Mouse (Mus musculus) neural tube, embryonic 13.5 days (tissue): ENCODE data around the gene Wbp1l. TPM values are rescaled to one million over a fixed set of nuclear protein-coding genes. Genes with fewer than 3 reads are reported as not detected.

Source experiments
- ATAC-seq: fragments of 200-750 bp; cut with Nextera tagmentation; 2 replicates; pipeline ENCODE4 v1.8.0; 2017; ENCODE audit warnings: low read depth, mild to moderate bottlenecking, moderate TSS enrichment, moderate library complexity
- H3K27ac ChIP-seq: fragments of 300-500 bp; sonication (generic); replicated peaks from 2 replicates; pipeline ENCODE4 v1.5.1; 2015; ENCODE audit warnings: moderate library complexity, mild to moderate bottlenecking, inconsistent platforms
- H3K27me3 ChIP-seq: fragments of 300-500 bp; sonication (generic); 2 replicates; pipeline ENCODE4 v1.6.1; 2015; ENCODE audit warnings: mild to moderate bottlenecking, inconsistent platforms
- H3K36me3 ChIP-seq: fragments of 300-500 bp; sonication (generic); 2 replicates; pipeline ENCODE4 v1.6.1; 2015; ENCODE audit warnings: mild to moderate bottlenecking, inconsistent platforms
- H3K4me1 ChIP-seq: fragments of 300-500 bp; sonication (generic); replicated peaks from 2 replicates; pipeline ENCODE4 v1.6.1; 2015; ENCODE audit warnings: inconsistent platforms
- H3K4me2 ChIP-seq: fragments of 300-500 bp; sonication (generic); 2 replicates; pipeline ENCODE4 v1.6.1; 2015; ENCODE audit warnings: inconsistent platforms, mild to moderate bottlenecking, moderate library complexity
- H3K4me3 ChIP-seq: fragments of 300-500 bp; sonication (generic); 2 replicates; pipeline ENCODE4 v1.5.1; 2015; ENCODE audit warnings: mild to moderate bottlenecking, inconsistent platforms
- H3K9ac ChIP-seq: fragments of 300-500 bp; sonication (generic); 2 replicates; pipeline ENCODE4 v1.6.1; 2015; ENCODE audit warnings: moderate library complexity, mild to moderate bottlenecking, inconsistent platforms
- H3K9me3 ChIP-seq: fragments of 300-500 bp; sonication (generic); 2 replicates; pipeline ENCODE4 v1.6.1; 2016; ENCODE audit warnings: inconsistent platforms
- WGBS: fragments of 180-500 bp; shearing (Covaris S2); methylation state at CpG from one replicate; pipeline ENCODE4 v1.1.7; 2015; 5-methylcytosine and 5-hydroxymethylcytosine counted together
- polyA plus RNA-seq: library from polyadenylated mRNA; unstranded; fragments of >200 nt; fragmentation: Nextera tagmentation; extraction: Ambion mirVana; gene quantifications from 2 replicates; pipeline ENCODE4 v1.2.1, GENCODE M21; 2015

Gene Wbp1l
- polyA plus RNA-seq, 1 experiment from 2014 or later = 38.0 TPM

GRCm38 (mm10) chr19:46641420-46642085, 42.7 kb downstream of the Wbp1l start:
- Histone ChIP-seq H3K4me1 (peaks cover 72% of the 10 kb centered on the region), H3K9ac (peak overlapping the region; percentile 2; the same call in 1 of the 2 replicates)
- WGBS = 62% methylated on average over 19 of the region's 19 CpGs

DNA sequence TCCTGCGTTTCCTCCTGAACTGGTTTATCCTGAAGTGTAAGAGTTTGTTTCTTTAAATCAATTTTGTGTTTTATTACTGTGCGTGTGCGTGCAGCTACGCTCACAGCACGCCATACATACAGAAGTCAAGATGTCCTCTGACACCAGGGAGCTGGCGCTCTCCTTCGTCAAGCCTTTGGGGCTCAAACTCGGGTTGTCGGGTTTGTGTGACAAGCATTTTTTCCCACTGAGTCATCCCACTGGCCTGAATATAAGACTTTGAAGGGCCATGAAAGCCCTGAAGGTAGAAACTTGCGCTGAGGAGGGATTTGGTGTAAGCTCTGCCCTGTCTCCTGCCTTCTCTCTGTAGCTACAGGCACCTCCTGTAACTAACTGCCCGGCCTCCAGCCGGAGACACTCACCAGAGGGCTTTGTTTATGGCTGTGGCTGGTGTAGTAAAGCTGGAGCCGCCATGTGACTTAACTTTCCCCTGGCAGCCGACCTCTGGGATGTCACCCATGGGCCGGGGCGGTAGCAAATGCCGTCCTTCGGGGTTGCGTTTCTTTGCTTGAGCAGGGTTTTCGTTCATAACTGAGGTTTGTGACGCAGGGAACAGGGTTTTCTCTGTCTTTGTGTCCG, 43.4 kb downstream of the Wbp1l start:
- Histone ChIP-seq H3K9ac (0 out of 2 replicates have a peak overlapping the region, but pooled peaks have one; percentile 2), H3K36me3 (peaks cover 19% of the 10 kb centered on the region), H3K27ac (peak overlapping the region; percentile 75), H3K4me3 (no peak overlapping the region), H3K27me3 (no peaks in the 10 kb centered on the region), H3K9me3 (no peaks in the 10 kb centered on the region), H3K4me1 (peaks cover 70% of the 10 kb centered on the region), H3K4me2 (peak overlapping the region; percentile 14; the same call in 1 of the 2 replicates)
- WGBS = 55% methylated on average over 22 of the region's 22 CpGs
- no peak for ATAC-seq

More at GRCm38 (mm10) chr19:46641420-46642085, 42.7 kb downstream of the Wbp1l start:
- ATAC-seq = no peak
- H3K27ac ChIP-seq = peak overlapping the region; percentile 75
- H3K27me3 ChIP-seq = no peaks in the 10 kb centered on the region
- peaks cover 18% of the 10 kb centered on the region for H3K36me3 ChIP-seq
- H3K9me3 ChIP-seq = no peaks in the 10 kb centered on the region
- no peak overlapping the region for H3K4me2 ChIP-seq
- H3K4me3 ChIP-seq = no peak overlapping the region

DNA sequence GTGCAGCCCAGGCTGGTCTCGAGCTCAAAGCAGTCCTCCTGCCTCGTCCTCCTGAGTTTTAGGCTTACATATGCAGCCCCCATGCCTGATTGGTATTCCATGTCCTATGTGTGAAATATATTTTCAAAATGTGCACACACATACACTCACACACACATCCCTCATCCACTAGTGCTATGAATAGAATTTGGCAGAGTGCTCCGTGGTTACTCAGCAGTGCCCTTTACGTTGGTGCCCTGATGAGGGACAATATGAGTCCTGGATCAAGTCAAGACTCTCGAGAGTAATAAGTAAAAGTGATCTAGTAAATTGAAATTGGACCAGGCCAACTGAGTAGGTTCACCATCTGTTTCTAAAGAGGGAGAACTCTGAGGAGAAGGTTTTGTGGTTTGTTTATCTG, 44.4 kb downstream of the Wbp1l start:
- H3K9ac ChIP-seq = no peak overlapping the region
- H3K4me2 ChIP-seq = no peak overlapping the region
- no peak overlapping the region for H3K4me3 ChIP-seq
- no peaks in the 10 kb centered on the region for H3K27me3 ChIP-seq
- WGBS = 79% methylated on average over 5 of the region's 5 CpGs
- no peak overlapping the region for H3K27ac ChIP-seq
- peaks cover 12% of the 10 kb centered on the region for H3K36me3 ChIP-seq
- no peak for ATAC-seq
- H3K9me3 ChIP-seq = no peaks in the 10 kb centered on the region
- peaks cover 68% of the 10 kb centered on the region for H3K4me1 ChIP-seq

DNA sequence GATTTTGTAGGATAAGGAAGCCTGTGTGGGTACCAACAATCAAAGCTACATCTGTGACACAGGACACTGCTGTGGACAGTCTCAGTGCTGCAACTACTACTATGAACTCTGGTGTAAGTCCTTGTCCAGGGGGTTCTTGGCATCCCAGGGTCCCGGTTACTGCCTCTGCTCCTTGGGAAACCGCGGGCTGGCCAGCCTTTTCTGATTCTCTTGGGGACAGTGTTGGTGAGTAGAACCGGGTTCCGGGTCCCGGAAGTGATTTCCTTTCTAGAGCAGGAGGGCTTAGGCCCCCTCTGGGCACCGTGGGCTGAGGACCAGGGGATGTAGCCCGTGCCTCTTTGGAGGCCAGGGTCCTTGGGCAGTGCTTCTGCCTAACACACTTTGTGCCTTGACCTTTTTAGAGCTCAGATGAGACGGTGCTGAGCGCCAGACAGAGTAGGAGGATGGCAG, 45.5 kb downstream of the Wbp1l start:
- no peak overlapping the region for H3K4me3 ChIP-seq
- no peak for ATAC-seq
- no peaks in the 10 kb centered on the region for H3K9me3 ChIP-seq
- peaks cover 20% of the 10 kb centered on the region for H3K36me3 ChIP-seq
- 86% methylated on average over 10 of the region's 10 CpGs for WGBS
- H3K9ac ChIP-seq = peak overlapping the region; percentile 31; the same call in 1 of the 2 replicates
- H3K27ac ChIP-seq = peak overlapping the region; percentile 74
- peaks cover 68% of the 10 kb centered on the region for H3K4me1 ChIP-seq
- H3K27me3 ChIP-seq = no peaks in the 10 kb centered on the region
- H3K4me2 ChIP-seq = no peak overlapping the region

DNA sequence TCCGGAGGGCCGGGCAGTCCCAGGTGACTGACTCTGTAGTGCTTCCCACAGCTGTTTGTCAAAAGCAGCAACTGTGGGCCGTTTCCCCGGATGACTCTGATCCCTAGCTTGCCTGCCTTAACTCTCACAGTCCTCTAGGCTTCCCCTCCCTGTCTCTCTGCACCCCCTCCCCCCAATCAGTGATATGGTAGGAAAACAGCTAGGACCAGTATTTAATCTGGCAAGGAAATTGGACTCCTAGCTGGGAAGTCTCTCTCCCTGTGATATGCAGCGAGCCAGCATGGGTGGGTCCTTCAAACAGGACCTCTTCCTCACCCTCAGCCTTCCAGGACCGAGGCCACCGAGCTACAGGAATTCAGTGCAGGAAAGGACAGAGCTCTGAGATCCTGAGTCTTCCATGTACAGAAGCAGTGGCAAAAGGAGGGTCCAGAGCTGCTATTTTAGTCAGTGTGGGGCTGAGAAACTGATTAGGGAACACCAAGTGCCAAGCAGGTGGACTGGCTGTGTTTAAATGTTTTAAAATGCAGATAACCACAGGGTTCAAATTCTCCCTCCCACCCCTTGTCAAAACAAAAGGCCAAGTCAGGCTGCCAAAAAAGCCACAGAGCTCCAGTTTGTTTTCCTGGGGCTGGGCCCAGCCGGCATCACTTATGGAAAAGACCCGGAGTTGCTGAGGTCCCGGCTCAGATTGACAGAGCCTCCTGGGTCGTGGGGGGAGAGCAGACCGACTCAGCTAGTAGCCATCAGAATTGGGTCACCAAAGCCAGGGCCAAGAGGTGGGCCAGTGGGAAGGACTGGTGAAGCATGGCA, 46.1 kb downstream of the Wbp1l start:
- WGBS = 40% methylated on average over 12 of the region's 12 CpGs
- Histone ChIP-seq H3K9me3 (no peaks in the 10 kb centered on the region), H3K27ac (peak overlapping the region; percentile 74), H3K4me3 (no peak overlapping the region), H3K27me3 (no peaks in the 10 kb centered on the region), H3K9ac (peak overlapping the region; percentile 31; the same call in 1 of the 2 replicates), H3K4me1 (peaks cover 68% of the 10 kb centered on the region), H3K4me2 (no peak overlapping the region), H3K36me3 (peaks cover 20% of the 10 kb centered on the region)
- no peak for ATAC-seq

GRCm38 (mm10) chr19:46646041-46646481, 47.2 kb downstream of the Wbp1l start:
- H3K27me3 ChIP-seq = no peaks in the 10 kb centered on the region
- H3K4me3 ChIP-seq = no peak overlapping the region
- 0 out of 2 replicates have a peak overlapping the region, but pooled peaks have one; percentile 74 for H3K27ac ChIP-seq
- no peak overlapping the region for H3K9ac ChIP-seq
- H3K36me3 ChIP-seq = peaks cover 20% of the 10 kb centered on the region
- 86% methylated on average over 12 of the region's 12 CpGs for WGBS
- ATAC-seq = no peak
- no peaks in the 10 kb centered on the region for H3K9me3 ChIP-seq
- peaks cover 63% of the 10 kb centered on the region for H3K4me1 ChIP-seq
- no peak overlapping the region for H3K4me2 ChIP-seq

DNA sequence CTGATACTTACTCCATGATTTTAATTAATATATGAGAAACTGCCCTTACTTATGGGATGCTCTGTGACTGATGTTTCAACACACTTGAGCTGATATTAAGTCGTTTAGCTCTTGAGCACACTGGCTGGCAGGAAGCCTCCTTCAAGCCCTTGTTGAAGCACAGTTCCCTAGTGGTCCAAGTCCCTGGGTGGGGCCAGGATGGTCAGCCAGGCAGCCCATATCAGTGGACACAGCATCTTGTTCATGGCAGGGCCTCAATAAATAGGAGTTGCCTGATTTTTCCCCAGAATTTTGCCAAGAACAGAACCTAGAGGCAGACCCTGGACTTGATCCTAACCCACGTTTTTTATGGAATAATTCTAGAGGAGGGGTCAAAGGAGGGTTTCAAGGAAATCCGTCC, 48.4 kb downstream of the Wbp1l start:
- H3K4me1 ChIP-seq = peaks cover 51% of the 10 kb centered on the region
- no peak for ATAC-seq
- H3K9me3 ChIP-seq = no peaks in the 10 kb centered on the region
- no peak overlapping the region for H3K4me3 ChIP-seq
- H3K9ac ChIP-seq = no peak overlapping the region
- WGBS = 79% methylated on average over 3 of the region's 3 CpGs
- no peaks in the 10 kb centered on the region for H3K27me3 ChIP-seq
- H3K27ac ChIP-seq = no peak overlapping the region
- no peak overlapping the region for H3K4me2 ChIP-seq
- peaks cover 27% of the 10 kb centered on the region for H3K36me3 ChIP-seq

DNA sequence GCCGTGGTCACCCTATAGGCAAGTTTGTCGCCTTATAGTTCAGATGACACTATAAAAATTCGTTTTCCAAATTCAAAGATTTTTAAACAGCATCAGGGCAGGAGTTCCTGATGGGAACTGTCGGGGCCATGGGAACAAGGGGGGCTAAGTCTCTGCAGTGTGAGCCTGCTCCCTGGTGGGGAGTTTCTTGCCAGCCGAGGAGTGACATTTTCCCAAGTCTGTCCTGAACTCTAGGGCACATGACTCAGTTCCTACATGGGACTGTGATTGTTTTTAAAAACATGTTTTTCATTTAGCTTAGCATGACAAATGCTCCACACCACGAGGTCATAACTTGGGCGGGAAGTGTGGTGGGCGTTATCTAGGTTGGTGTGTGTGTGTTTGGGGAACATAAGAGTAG, 49.0 kb downstream of the Wbp1l start:
- H3K9ac ChIP-seq = no peak overlapping the region
- H3K27ac ChIP-seq = no peak overlapping the region
- H3K9me3 ChIP-seq = no peaks in the 10 kb centered on the region
- no peak overlapping the region for H3K4me2 ChIP-seq
- no peaks in the 10 kb centered on the region for H3K27me3 ChIP-seq
- no peak for ATAC-seq
- H3K36me3 ChIP-seq = peaks cover 31% of the 10 kb centered on the region
- 89% methylated on average over 8 of the region's 8 CpGs for WGBS
- H3K4me3 ChIP-seq = no peak overlapping the region
- H3K4me1 ChIP-seq = peaks cover 45% of the 10 kb centered on the region

GRCm38 (mm10) chr19:46648565-46648964, 49.7 kb downstream of the Wbp1l start:
- Histone ChIP-seq H3K4me1 (peaks cover 38% of the 10 kb centered on the region), H3K27ac (no peak overlapping the region), H3K4me2 (no peak overlapping the region), H3K9ac (no peak overlapping the region), H3K4me3 (no peak overlapping the region), H3K27me3 (no peaks in the 10 kb centered on the region), H3K36me3 (peaks cover 38% of the 10 kb centered on the region), H3K9me3 (no peaks in the 10 kb centered on the region)
- WGBS = 94% methylated on average over 14 of the region's 14 CpGs
- no peak for ATAC-seq

- WGBS = 86% methylated on average over 5 of the region's 5 CpGs
- no peak overlapping the region for H3K9ac ChIP-seq
These were observed 54.3 kb downstream of the Wbp1l start for GRCm38 (mm10) chr19:46653188-46653587.

GRCm38 (mm10) chr19:46653616-46654235, 54.8 kb downstream of the Wbp1l start:
- Histone ChIP-seq H3K27ac (no peak overlapping the region), H3K4me3 (no peak overlapping the region), H3K36me3 (peaks cover 64% of the 10 kb centered on the region), H3K4me1 (no peaks in the 10 kb centered on the region), H3K27me3 (no peaks in the 10 kb centered on the region), H3K4me2 (no peak overlapping the region), H3K9me3 (no peaks in the 10 kb centered on the region), H3K9ac (no peak overlapping the region)
- 90% methylated on average over 14 of the region's 14 CpGs for WGBS
- ATAC-seq = no peak

More at GRCm38 (mm10) chr19:46653188-46653587, 54.3 kb downstream of the Wbp1l start:
- ATAC-seq = no peak
- Histone ChIP-seq H3K4me1 (no peaks in the 10 kb centered on the region), H3K4me2 (no peak overlapping the region), H3K9me3 (no peaks in the 10 kb centered on the region), H3K27me3 (no peaks in the 10 kb centered on the region), H3K36me3 (peaks cover 68% of the 10 kb centered on the region), H3K27ac (no peak overlapping the region), H3K4me3 (no peak overlapping the region)
